In genomic region chr2:94010335-94011291, GRCm38 (mm10) we compare ENCODE assay signal across 8 mouse cellular contexts. TPM values are rescaled to one million over a fixed set of nuclear protein-coding genes. Genes with fewer than 3 reads are reported as not detected.
DNase-seq lines count a peak whose midpoint lies in the region; ATAC-seq lines count a peak whose summit lies in the region.

TSS of gene Alkbh3 (minus strand) at chr2:94010807.

- peak within 1 kb of the TSS; percentile 88 for H3K4me2 ChIP-seq in intestine, embryonic 14.5 days (ENCODE audit: low read length)

- peak within 1 kb of the TSS; percentile 80 for H3K9ac ChIP-seq in intestine, embryonic 14.5 days (ENCODE audit: low read length)

- H3K4me3 ChIP-seq in intestine, embryonic 14.5 days (ENCODE audit: low read depth, low read length) = peak within 1 kb of the TSS; percentile 75

- no peaks in the 10 kb centered on the region; the same call in 1 of the 2 replicates for H3K4me1 ChIP-seq in intestine, embryonic 14.5 days (replicated peaks; ENCODE audit: control insufficient read depth, insufficient read depth, low read length)

- H3K27me3 ChIP-seq in intestine, embryonic 14.5 days (replicated peaks; ENCODE audit: control insufficient read depth, insufficient read depth, low read length) = no peaks in the 10 kb centered on the region

- WGBS in intestine, embryonic 14.5 days = 6% methylated on average over 47 of the region's 47 CpGs

- intact Hi-C loops in left cerebral cortex, postnatal 14 days (cut with DNase I) = no loop called here

- peak; percentile 91 for DNase-seq in adrenal gland, adult 18-20 months (ENCODE audit: low spot score in 2 of 2)
- peak; percentile 96 for DNase-seq in embryo, embryonic 11 days
- peak; percentile 85 for DNase-seq in gastrocnemius, postnatal 25 days
- peak; percentile 99 for DNase-seq in intestine, embryonic 14.5 days (ENCODE audit: low spot score)
- DNase-seq in left cerebral cortex, postnatal 14 days (ENCODE audit: low spot score in 2 of 2) = peak; percentile 95 to 96
- peak; percentile 95 for DNase-seq in mesoderm, embryonic 11.5 days (ENCODE audit: low read depth, low spot score)
- DNase-seq in right cerebral cortex, postnatal 36 days (ENCODE audit: low spot score in 2 of 2) = peak; percentile 89 to 90
- peak; percentile 92 for DNase-seq in yolk sac, embryonic 10.5 days (ENCODE audit: low spot score)

- peak; percentile 98 for ATAC-seq in intestine, embryonic 14.5 days (replicated peaks; ENCODE audit: low FRiP score, low TSS enrichment, low read depth)

- no peaks in the 10 kb centered on the region for H3K9me3 ChIP-seq in intestine, embryonic 14.5 days (ENCODE audit: control insufficient read depth, low read length)

- H3K27ac ChIP-seq in intestine, embryonic 14.5 days (ENCODE audit: low read depth) = peak within 1 kb of the TSS; percentile 38; the same call in 1 of the 2 replicates

- peaks cover 29% of the 10 kb centered on the region for H3K36me3 ChIP-seq in intestine, embryonic 14.5 days (ENCODE audit: control insufficient read depth, insufficient read depth, low read length)

RNA-seq across cellular contexts. Expression of gene Alkbh3, which starts in this region (rescaled TPM):
- total RNA-seq in adrenal gland, adult 18-20 months (2021) = 10 to 100 TPM; 43.4 to 58.2 TPM
- total RNA-seq in gastrocnemius, postnatal 25 days (2021) = 10 to 100 TPM; 54.2 to 59.3 TPM
- 64.3 and 70.5 TPM in 2 replicates for polyA plus RNA-seq in intestine, embryonic 14.5 days (2014; fragmentation: Nextera tagmentation; extraction: Ambion mirVana)
- 10 to 100 TPM; 23.7 to 25.1 TPM for total RNA-seq in left cerebral cortex, postnatal 14 days (2021)

Comparison
In these comparisons a context has a peak if more than half of its experiments do, and no peak if none do; other contexts are left out.
1. Peak in every context shown above with its lines: DNase-seq, ATAC-seq, H3K4me3 ChIP-seq and H3K27ac ChIP-seq.